Mouse (Mus musculus) heart, adult 8-10 months (tissue): ENCODE measurements at regions not wholly inside any gene's neighbourhood (a gene's known extent, or its start where the extent isn't known, plus 50 kb on each side); places are given as distances from the start of the nearest gene placed in this dataset.
A peak's percentile ranks its signal among the peaks of the same experiment; 100 is the strongest.

Experiments used
- DNase-seq: peaks from one replicate; pipeline ENCODE4 v3.0.0; 2022; ENCODE audit warnings: low spot score

GRCm38 (mm10) chr16:30118876-30119275 is 54.7 kb downstream of the Hes1 start:
- DNase-seq = no peak

- DNase-seq = no peak
Observed at GRCm38 (mm10) chr16:30120330-30121265, 56.4 kb downstream of the Hes1 start.

- no peak for DNase-seq
Observed at GRCm38 (mm10) chr16:30121596-30121995, 57.4 kb downstream of the Hes1 start.

- DNase-seq = no peak
Observed at GRCm38 (mm10) chr16:30122211-30123070, 58.3 kb downstream of the Hes1 start.

GRCm38 (mm10) chr16:30127015-30127414 is 62.8 kb downstream of the Hes1 start:
- DNase-seq = no peak

- no peak for DNase-seq
Observed at GRCm38 (mm10) chr16:30128787-30129186, 64.6 kb downstream of the Hes1 start.

GRCm38 (mm10) chr16:30129218-30130112 is 65.3 kb downstream of the Hes1 start:
- DNase-seq = no peak

GRCm38 (mm10) chr16:30130113-30130471 is 65.9 kb downstream of the Hes1 start:
- DNase-seq = no peak

GRCm38 (mm10) chr16:30132086-30132485 is 67.9 kb downstream of the Hes1 start:
- no peak for DNase-seq

GRCm38 (mm10) chr16:30134642-30135165 is 70.5 kb downstream of the Hes1 start:
- no peak for DNase-seq

- DNase-seq = no peak
Observed at GRCm38 (mm10) chr16:30136849-30137248, 72.7 kb downstream of the Hes1 start.

- DNase-seq = no peak
Observed at GRCm38 (mm10) chr16:30137812-30138211, 73.6 kb downstream of the Hes1 start.

GRCm38 (mm10) chr16:30144818-30145464 is 80.8 kb downstream of the Hes1 start:
- no peak for DNase-seq

- peak; percentile 51 for DNase-seq
Observed at GRCm38 (mm10) chr16:30145465-30146207, 81.5 kb downstream of the Hes1 start.

- DNase-seq = no peak
Observed at GRCm38 (mm10) chr16:30146208-30146525, 82.0 kb downstream of the Hes1 start.

- DNase-seq = no peak
Observed at GRCm38 (mm10) chr16:30147296-30147695, 83.1 kb downstream of the Hes1 start.

GRCm38 (mm10) chr16:30151104-30151503 is 86.9 kb downstream of the Hes1 start:
- no peak for DNase-seq

GRCm38 (mm10) chr16:30155070-30155469 is 90.9 kb downstream of the Hes1 start:
- no peak for DNase-seq

- no peak for DNase-seq
Observed at GRCm38 (mm10) chr16:30155486-30156246, 91.5 kb downstream of the Hes1 start.
